In the genomic region with DNA sequence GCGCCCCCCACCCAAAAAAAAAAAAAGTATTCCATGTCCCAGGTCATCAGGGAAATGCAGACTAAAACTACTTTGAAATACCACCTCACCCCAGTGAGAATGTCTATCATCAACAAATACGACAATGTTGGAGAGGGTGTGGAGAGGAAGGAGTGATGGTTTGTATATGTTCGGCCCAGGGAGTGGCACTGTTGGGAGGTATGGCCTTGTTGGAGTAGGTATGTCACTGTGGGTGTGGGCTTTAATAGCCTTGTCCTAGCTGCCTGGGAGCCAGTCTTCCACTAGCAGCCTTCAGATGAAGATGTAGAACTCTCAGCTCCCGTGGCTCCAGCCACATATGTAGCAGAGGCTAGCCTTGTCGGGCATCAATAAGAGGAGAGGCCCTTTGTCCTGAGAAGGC, we compare ENCODE assay signal across 29 mouse cellular contexts. TPM values are rescaled to one million over a fixed set of nuclear protein-coding genes. Genes with fewer than 3 reads are reported as not detected.
"Had no signal": no experiment of that assay in that cellular context is flagged by ENCODE, and none has a peak within 500 bp of the region (broad histone marks: within the 10 kb centered on the region; RNA-seq: fewer than 3 reads in every experiment).

No protein-coding gene starts in this region.

- H3K27me3 ChIP-seq: heart, embryonic 12.5 days; hindbrain, embryonic 12.5 days; intestine, embryonic 15.5 days; limb, embryonic 13.5 days; limb, embryonic 15.5 days had no signal

- H3K27ac ChIP-seq: heart, adult 2 months; hindbrain, embryonic 10.5 days; hindbrain, embryonic 12.5 days; hindbrain, embryonic 14.5 days; intestine, embryonic 15.5 days; kidney, postnatal 0 days; limb, embryonic 13.5 days; limb, embryonic 15.5 days; liver, embryonic 12.5 days; liver, embryonic 14.5 days had no signal

- H3K36me3 ChIP-seq: heart, embryonic 12.5 days; hindbrain, embryonic 10.5 days; hindbrain, embryonic 12.5 days; intestine, embryonic 15.5 days; limb, embryonic 13.5 days; limb, embryonic 15.5 days; liver, embryonic 12.5 days had no signal

- DNase-seq: gastrocnemius, postnatal 14 days; gastrocnemius, postnatal 36 days; heart, adult 2 months; heart, postnatal 10 days; kidney, adult 18-20 months; kidney, adult 8-10 months; kidney, postnatal 14 days; kidney, postnatal 36 days; layer of hippocampus, adult 9-11 months; layer of hippocampus, postnatal 36 days; left cerebral cortex, postnatal 4 days had no signal

- H3K9me3 ChIP-seq: heart, embryonic 12.5 days; hindbrain, embryonic 10.5 days; hindbrain, embryonic 12.5 days; intestine, embryonic 15.5 days; limb, embryonic 13.5 days; limb, embryonic 15.5 days; liver, embryonic 12.5 days had no signal

- H3K4me3 ChIP-seq: heart, adult 2 months; heart, embryonic 12.5 days; hindbrain, embryonic 10.5 days; hindbrain, embryonic 12.5 days; intestine, embryonic 15.5 days; limb, embryonic 13.5 days; limb, embryonic 15.5 days; liver, embryonic 12.5 days had no signal

- H3K4me1 ChIP-seq: hindbrain, embryonic 12.5 days; intestine, embryonic 15.5 days; limb, embryonic 13.5 days; limb, embryonic 15.5 days; liver, embryonic 12.5 days had no signal

RNA-seq across cellular contexts. Expression of gene Cckar, which starts 39.5 kb away (rescaled TPM):
- total RNA-seq: gastrocnemius, adult 18-20 months; gastrocnemius, adult 8-10 months; gastrocnemius, postnatal 14 days; gastrocnemius, postnatal 36 days; heart, adult 2 months; heart, postnatal 10 days; heart, postnatal 25 days; layer of hippocampus, adult 18-20 months; layer of hippocampus, adult 8-10 months; layer of hippocampus, postnatal 36 days had no signal
- polyA plus RNA-seq: gonadal fat pad, adult 2 months; inflammation-experienced regulatory T-cells, adult 6 months; liver, adult 2 months had no signal
